Mouse (Mus musculus) erythroblast, embryonic 14.5 days (primary cell): ENCODE results near the gene Tcf20.

Source experiments
- GATA1 ChIP-seq: IDR thresholded peaks from 2 replicates; pipeline ENCODE4 v1.6.1; 2012; ENCODE audit warnings: low read length, inconsistent platforms, mixed read lengths
- TAL1 ChIP-seq: IDR thresholded peaks from 3 replicates; pipeline ENCODE4 v1.6.1; 2012; ENCODE audit warnings: low read length, inconsistent platforms, mixed read lengths

- TF ChIP-seq GATA1 (no peak), TAL1 (no peak)
These were observed 110.4 kb downstream of the Tcf20 start for GRCm38 (mm10) chr15:82877309-82877708.
